Mouse (Mus musculus) skeletal muscle tissue, adult 2 months (tissue): ENCODE measurements around the gene Psmb9.
"Not testable (repeated sequence)": the region's sequence is repeated elsewhere in the genome, so short reads cannot be mapped to it uniquely, and the experiment has no call there.

Experiments
- DNase-seq: peaks from one replicate; pipeline ENCODE4 v3.0.0-alpha.2; 2012; ENCODE audit warnings: low read depth, low spot score

The Psmb9 gene

DNA sequence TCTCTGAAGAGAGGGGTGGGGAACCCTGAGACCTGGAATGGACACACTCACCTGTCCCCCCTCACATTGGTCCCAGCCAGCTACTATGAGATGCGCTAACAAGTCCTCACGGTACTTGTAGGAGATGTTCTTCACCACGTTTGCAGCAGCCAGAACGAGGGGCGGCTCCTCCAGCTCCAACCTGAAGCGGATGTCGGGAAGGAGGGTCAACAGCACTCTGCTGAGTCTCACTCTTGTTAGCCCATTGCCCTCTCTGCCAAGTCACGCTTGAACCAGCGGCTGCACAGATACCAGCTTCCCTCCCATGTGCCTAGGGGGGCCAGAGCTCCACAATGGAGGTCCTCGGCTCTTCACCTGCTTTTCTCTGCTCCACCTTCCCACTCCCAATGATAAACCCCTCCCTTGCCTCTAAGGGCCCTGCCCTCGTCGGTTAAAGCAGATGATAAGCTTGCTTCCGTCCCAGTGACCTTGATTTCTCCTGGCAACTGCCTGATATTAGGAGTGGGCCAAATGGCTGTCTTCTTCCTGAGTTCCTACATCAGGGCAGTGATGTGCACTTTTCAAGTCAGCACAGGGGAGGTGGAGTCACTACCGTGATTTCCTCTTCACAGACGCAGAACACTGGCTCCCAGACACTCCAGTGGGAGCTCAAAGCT is 3.9 kb downstream of the Psmb9 start:
- DNase-seq = no peak

GRCm38 (mm10) chr17:34179913-34180859 is 7.4 kb downstream of the Psmb9 start:
- no peak for DNase-seq

- DNase-seq = no peak
Observed at GRCm38 (mm10) chr17:34179019-34179418, 8.5 kb downstream of the Psmb9 start.

- DNase-seq = no peak
Observed at GRCm38 (mm10) chr17:34177179-34177578, 10.4 kb downstream of the Psmb9 start.

GRCm38 (mm10) chr17:34174075-34174474 is 13.5 kb downstream of the Psmb9 start:
- no peak for DNase-seq

DNA sequence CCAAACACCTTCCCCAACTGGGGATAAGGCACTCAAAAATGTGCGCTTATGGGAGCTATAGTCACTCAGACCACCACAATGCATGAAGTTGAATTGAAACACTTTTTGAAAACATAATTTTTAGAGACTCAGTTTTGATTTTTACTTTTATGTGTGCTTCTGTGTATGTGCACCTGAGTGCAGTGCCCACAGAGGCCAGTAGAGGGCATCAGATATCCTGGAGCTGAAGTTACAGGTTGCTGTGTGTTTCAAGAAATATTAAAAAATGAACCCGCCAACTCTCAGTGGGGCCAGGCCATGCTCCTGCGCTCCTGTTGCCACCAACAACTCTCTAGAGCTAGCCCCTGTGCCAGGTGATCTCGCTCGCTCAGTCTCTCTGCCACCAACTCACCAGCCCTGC is 15.0 kb downstream of the Psmb9 start:
- DNase-seq = no peak

DNA sequence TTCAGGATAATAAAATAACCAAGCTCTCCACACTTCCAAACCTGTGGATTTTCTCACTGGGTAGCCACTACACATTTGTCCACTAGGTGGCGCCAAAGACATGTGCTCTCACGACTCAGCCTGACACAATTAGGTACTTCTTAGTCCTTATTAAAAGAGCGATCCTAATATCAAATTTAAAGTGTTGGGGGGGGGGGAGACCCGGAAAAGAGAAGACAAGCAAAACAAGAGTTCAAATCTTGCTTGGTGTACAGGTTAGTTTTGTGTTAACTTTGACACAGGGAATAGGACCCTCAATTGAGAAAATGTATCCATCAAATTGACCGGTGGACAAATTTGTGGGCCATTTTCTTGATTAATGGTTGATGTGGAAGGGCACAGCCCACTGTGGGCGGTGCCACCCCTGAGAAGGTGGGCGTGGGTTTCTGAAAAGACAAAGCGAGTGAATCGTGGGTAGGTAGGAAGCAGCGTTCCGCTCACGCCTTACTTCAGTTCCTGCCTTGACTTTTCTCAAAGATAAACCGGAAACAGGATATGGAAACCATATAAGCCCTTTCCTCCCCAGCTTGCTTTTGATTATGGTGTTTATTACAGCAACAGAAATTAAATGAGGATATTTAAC is 16.6 kb downstream of the Psmb9 start:
- peak; percentile 56 for DNase-seq

DNA sequence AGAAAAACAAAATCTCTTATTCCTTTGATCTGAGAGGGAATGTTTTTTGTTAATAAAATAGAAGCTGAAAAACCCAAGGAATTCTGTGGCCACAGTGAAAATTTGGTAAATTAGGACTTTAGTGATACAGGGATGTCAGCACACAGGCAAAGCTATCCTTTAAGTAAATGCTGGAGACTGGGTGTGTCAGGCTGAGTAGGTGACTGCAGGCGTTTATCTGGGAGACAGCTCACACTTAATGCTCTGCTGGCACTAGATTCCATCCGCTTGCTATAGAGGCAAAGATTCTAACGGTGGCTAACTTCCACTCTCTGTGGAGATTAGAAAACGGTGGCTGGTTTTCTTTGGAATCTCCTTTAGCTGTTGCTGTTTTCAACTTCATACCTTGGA is 17.1 kb downstream of the Psmb9 start:
- DNase-seq = no peak

GRCm38 (mm10) chr17:34169279-34169678 is 18.3 kb downstream of the Psmb9 start:
- peak; percentile 24 for DNase-seq

DNA sequence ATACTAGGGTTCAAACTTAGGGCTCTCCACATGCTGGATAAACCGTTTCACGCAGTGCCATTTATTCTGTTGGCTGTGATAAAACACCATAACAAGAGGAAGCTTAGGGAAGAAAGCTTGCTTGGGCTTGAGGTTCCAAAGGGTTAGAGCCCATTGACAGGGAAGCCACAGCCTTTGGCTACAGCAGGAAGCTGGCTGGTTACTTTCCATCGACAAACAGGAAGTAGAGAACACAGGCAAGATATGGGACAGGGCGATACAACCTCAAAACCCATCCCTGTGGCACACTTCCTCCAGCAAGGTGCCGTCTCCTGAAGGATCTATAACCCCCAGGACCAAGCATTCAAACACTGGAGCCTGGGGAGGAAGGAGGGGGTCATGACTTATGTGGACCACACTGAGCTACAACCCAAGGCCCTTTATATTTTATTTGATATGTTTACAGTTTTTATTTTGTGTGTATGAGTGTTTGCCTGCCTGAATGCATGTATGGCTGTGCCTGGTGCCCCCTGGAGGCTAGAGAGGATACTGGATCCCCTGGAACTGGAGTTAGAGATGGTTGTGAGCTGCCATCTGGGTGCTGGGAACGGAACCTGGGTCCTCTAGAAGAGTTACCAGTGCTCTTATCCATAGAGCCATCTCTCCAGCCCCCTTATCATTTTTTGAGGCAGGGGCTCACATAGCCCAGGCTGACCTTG is 22.4 kb downstream of the Psmb9 start:
- no peak for DNase-seq

DNA sequence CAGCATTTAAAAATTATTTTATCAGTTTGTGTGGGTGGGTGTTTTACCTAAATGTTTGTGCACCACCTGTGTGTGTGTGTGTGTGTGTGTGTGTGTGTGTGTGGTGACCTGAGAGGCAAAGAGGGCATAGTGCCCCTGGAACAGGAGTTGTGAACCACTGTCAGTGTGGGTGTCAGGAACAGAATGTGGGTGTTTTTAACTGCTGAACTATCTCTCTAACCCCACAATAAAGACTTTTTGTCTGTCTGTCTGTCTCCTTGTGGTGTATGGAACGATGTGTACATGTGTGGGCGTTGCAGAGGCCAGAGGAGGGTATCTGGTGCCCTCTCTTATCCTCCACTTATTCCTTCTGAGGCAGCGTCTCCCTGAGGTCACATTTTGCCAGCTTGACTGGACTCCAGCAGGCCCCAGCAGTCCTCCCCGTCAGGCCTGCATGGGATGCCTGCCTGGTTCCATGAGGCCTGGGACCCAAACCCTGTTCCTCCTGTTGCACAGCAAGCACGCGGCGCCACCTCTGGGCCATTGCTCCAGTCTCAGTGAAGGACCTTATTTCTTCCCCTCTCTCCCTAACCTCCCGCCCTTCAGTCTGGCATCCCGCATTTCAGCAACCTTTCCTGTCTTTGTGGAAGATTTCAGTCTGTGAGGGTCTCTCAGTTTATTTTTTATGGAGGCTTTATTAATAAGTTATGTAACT is 23.2 kb downstream of the Psmb9 start:
- DNase-seq = no peak

DNA sequence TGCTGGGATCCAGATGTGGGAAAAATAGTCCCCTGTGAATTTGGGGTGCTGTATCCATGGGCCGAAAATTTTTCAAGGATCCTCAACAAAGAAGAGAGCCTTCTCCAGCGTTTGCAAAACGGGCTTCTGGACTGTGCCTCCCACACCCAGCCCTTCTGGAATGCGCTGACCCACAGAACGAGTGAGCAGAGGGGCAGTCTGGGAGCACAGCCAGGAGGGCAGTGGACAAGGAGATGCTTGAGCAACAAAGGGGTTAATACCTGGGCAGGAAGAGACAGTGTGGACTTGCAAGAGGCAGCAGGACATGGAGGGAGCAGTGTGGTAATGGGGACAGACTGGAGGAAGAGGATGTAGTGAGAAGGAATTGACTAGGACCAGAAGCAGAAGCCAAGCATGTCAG is 32.0 kb downstream of the Psmb9 start:
- DNase-seq = no peak

DNA sequence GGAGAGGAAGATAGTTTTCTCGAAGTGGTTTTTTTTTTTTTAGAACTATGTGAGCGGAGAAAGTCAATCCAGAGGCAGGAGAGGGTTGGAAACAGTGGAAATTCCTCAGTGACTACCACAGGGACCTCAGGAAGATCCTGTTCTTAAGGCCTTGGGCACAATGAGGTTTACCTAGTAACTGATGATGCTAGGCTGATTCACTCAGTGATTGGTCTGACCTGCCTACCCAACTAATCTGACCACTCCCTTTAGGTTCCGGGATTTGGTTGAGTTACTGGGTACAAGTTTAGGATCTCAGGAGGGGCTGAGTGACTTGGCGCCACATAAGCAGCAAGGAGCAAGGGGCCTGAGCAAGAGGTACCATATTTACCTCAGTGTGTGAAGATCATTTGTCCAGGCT is 34.6 kb downstream of the Psmb9 start, which contains the start of gene H2-DMb1:
Gene H2-DMb1 (plus strand): TSS at position 150 of the 400 bp plus-strand sequence.
- peak; percentile 87 for DNase-seq

GRCm38 (mm10) chr17:34144960-34145371 is 42.6 kb downstream of the Psmb9 start:
- DNase-seq = no peak

DNA sequence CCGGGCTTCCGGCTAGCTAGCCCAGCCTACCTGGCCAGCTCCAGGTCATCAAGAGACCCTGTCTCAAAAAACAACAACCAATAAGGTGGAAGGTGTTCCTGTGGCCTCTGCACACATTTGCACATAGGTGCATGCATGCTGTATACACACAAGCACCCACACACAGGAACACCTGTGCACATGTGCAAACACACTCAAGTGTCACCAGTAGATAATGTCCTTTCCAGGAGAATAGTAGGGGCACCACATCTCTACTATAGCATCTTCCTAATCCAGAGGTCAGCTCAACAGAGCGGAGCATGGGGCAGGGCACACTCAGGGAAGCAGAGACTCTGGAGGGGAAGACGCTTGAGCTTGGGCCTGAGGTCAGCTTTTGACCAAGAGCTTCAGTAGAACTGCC is 43.3 kb downstream of the Psmb9 start:
- DNase-seq = not testable (repeated sequence)

GRCm38 (mm10) chr17:34143461-34143860 is 44.1 kb downstream of the Psmb9 start:
- no peak for DNase-seq

- peak; percentile 73 for DNase-seq
Observed at GRCm38 (mm10) chr17:34143033-34143432, 44.5 kb downstream of the Psmb9 start, which contains the start of gene H2-DMb2. TSS of gene H2-DMb2 (plus strand) at chr17:34143307.

DNA sequence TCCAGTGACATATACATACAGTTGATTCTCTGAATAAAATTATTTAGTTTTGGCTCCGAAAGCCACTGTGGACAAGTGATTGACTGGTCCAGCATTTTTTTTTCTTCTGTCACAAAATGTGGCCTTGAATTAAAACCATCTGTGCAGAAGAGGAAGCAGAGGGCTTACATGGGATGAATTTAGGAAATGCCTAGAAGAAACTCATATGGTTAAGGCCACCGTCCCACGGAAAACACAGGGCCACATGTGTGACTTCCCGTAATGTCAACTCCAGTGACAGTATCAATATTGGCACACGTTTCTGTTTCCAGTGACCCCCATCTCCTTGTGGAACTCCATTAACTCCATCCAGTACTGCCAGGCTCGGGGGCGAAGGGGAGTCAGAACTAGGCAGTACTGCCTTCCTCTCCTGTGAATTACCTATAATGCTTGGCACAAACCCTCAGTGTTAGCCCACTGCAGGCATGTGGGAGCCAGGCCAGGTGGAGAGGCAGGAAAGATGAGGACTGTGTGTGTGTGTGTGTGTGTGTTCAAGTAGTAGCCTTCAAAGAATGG is 45.0 kb downstream of the Psmb9 start:
- no peak for DNase-seq

DNA sequence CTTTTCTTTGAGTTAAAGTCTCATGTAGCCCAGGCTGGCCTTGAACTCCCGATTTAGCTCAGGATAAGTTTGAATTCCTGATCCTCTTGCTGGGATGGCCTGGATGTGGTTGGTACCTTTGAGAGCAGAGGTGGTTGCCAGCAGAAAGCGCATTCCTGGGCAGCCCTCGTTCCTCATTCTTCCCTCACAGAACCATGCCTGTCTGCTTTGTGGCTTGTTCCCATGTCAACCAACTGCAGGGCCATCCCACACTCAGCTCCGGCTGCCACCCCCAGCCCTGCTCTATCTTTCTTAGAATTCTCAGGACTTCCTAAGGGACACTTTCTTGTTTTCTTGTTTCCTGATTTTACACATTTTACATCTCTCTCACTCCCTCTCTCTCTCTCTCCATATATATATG is 46.1 kb downstream of the Psmb9 start:
- no peak for DNase-seq

DNA sequence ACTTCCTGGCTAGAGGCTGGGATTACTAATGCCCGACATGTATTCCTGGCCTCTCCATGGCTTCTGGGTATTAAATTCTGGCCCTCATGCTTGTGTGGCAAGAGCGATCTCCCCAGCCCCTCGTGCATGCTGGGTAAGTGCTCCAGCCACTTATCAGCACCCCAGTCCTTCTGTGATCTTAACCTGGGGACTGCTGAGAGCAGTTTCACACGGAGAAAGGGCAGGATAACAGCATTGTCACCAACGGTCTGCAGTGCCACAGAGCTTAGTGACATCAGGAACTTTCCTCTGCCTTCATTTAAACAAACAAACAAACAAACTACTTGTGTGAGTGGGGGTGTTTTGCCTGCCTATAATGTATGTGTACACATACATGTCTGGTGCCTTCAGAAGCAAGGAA is 47.3 kb downstream of the Psmb9 start:
- DNase-seq = no peak

DNA sequence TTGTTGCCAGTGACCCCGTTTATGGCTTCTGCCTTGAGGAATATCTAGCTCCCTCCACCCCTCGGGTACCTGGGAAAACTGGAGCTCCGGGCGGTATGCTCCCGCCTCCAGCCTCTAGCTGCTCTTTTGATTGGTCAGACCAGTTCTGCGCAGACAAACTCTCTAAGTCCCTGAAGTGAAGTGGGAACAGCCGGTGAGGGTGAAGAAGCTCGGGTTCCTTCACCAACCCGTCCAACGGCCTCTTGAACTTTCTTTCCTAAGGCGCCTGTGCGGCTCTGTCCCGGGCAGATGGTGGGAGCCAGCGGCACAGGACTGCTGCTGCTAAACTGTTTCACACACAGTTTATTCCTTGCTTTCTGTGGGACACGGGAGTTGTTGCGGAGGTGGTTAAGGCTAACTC is 48.1 kb downstream of the Psmb9 start:
- no peak for DNase-seq
